Comparison of ENCODE assay signal across 10 mouse cellular contexts in the genomic region with DNA sequence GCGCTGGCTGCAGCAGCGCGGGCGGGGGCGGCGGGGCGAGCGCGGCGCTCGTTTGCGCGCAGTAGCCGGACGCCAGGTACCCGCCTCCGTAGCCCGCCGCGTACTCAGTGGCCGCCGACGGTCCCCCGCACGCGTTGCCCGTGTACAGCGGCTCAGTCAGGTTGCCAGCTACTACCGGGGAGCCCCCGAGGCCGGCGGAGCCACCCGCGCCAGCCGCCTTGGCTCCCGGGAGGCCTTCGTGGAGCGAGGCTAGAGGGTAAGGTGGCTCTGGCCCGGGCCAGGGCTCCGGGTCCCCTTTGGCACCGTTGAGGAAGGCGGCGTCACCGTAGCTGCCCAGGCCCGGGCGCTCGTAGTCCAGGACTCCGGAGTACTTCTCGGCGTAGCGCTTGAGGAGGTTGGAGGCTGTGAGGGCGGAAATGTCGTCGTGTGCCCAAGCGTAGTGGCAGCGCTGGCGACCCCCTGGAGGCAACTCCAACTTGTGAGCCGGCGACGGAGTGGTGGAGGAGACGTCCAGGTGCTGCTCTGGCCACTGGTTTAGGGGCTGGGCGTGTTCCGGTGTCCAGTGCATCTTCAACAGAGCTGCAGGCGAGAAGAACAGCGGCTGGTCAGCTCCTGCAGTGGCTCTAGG. TPM values are rescaled to one million over a fixed set of nuclear protein-coding genes. Genes with fewer than 3 reads are reported as not detected.
DNase-seq lines count a peak whose midpoint lies in the region; ATAC-seq and TF ChIP-seq lines count a peak whose summit lies in the region.
"Had no signal": no experiment of that assay in that cellular context is flagged by ENCODE, and none has a peak within 500 bp of the region (broad histone marks: within the 10 kb centered on the region; RNA-seq: fewer than 3 reads in every experiment).

No protein-coding gene starts in this region.

- ATAC-seq in kidney, embryonic 16.5 days (ENCODE audit: low FRiP score, low TSS enrichment), result no peak
- ATAC-seq in embryonic facial prominence, embryonic 15.5 days (ENCODE audit: insufficient number of reproducible peaks, low FRiP score, low TSS enrichment, low read depth), result no peak
- no peak for ATAC-seq in intestine, postnatal 0 days
- no peak for ATAC-seq in neural tube, embryonic 12.5 days (ENCODE audit: low FRiP score, low read depth)

- peaks cover 50% of the 10 kb centered on the region for H3K27me3 ChIP-seq in kidney, embryonic 16.5 days (ENCODE audit: insufficient read depth, low read length)
- peaks cover 57% of the 10 kb centered on the region for H3K27me3 ChIP-seq in embryonic facial prominence, embryonic 15.5 days
- H3K27me3 ChIP-seq in intestine, postnatal 0 days (replicated peaks; ENCODE audit: control insufficient read depth, insufficient read depth, low read length), result peaks cover 46% of the 10 kb centered on the region
- H3K27me3 ChIP-seq in neural tube, embryonic 12.5 days (replicated peaks), result peaks cover 43% of the 10 kb centered on the region

- no peak for DNase-seq in kidney, adult 8-10 months
- no peak for DNase-seq in cerebellum, postnatal 14 days
- no peak for DNase-seq in cerebellum, adult 8-10 months
- no peak for DNase-seq in cerebellum, adult 18-20 months
- DNase-seq: kidney, adult 18-20 months had no signal

- peaks cover 16% of the 10 kb centered on the region for H3K4me1 ChIP-seq in kidney, embryonic 16.5 days (ENCODE audit: insufficient read depth, low read length)
- H3K4me1 ChIP-seq in embryonic facial prominence, embryonic 15.5 days, result peaks cover 18% of the 10 kb centered on the region
- H3K4me1 ChIP-seq in intestine, postnatal 0 days (replicated peaks; ENCODE audit: control insufficient read depth, insufficient read depth, low read length), result no peaks in the 10 kb centered on the region
- peaks cover 31% of the 10 kb centered on the region for H3K4me1 ChIP-seq in neural tube, embryonic 12.5 days

- no peak for TF ChIP-seq CTCF in intestine, postnatal 0 days (IDR thresholded peaks at IDR 0.05; ENCODE audit: low read depth)

- peak overlapping the region; percentile 67 for H3K4me2 ChIP-seq in kidney, embryonic 16.5 days (replicated peaks; ENCODE audit: low read depth, low read length)
- H3K4me2 ChIP-seq in embryonic facial prominence, embryonic 15.5 days (replicated peaks), result peak overlapping the region; percentile 76
- peak overlapping the region; percentile 63 for H3K4me2 ChIP-seq in intestine, postnatal 0 days (replicated peaks; ENCODE audit: low read depth)
- peak overlapping the region; percentile 59 for H3K4me2 ChIP-seq in neural tube, embryonic 12.5 days (replicated peaks)

- H3K9ac ChIP-seq in kidney, embryonic 16.5 days (replicated peaks; ENCODE audit: low read length), result peak overlapping the region; percentile 49; the same call in 1 of the 2 replicates
- H3K9ac ChIP-seq in embryonic facial prominence, embryonic 15.5 days, result peak overlapping the region; percentile 18
- peak overlapping the region; percentile 26 for H3K9ac ChIP-seq in intestine, postnatal 0 days (ENCODE audit: low read depth, low read length)
- peak overlapping the region; percentile 51 for H3K9ac ChIP-seq in neural tube, embryonic 12.5 days

- H3K4me3 ChIP-seq in kidney, embryonic 16.5 days (ENCODE audit: low read length), result peak overlapping the region; percentile 44
- peak overlapping the region; percentile 46 for H3K4me3 ChIP-seq in embryonic facial prominence, embryonic 15.5 days (replicated peaks)
- H3K4me3 ChIP-seq in intestine, postnatal 0 days (ENCODE audit: low read depth, low read length), result peak overlapping the region; percentile 26; the same call in 1 of the 2 replicates
- H3K4me3 ChIP-seq in neural tube, embryonic 12.5 days, result peak overlapping the region; percentile 34
- H3K4me3 ChIP-seq: myocyte had no signal

- no peaks in the 10 kb centered on the region for H3K9me3 ChIP-seq in kidney, embryonic 16.5 days (ENCODE audit: low read length)
- no peaks in the 10 kb centered on the region for H3K9me3 ChIP-seq in embryonic facial prominence, embryonic 15.5 days (replicated peaks)
- H3K9me3 ChIP-seq in intestine, postnatal 0 days (ENCODE audit: control insufficient read depth), result no peaks in the 10 kb centered on the region
- H3K9me3 ChIP-seq in neural tube, embryonic 12.5 days, result no peaks in the 10 kb centered on the region

- H3K36me3 ChIP-seq in kidney, embryonic 16.5 days (ENCODE audit: insufficient read depth, low read length), result peaks cover 18% of the 10 kb centered on the region; the same call in 1 of the 2 replicates
- H3K36me3 ChIP-seq in embryonic facial prominence, embryonic 15.5 days, result 0 out of 2 replicates have a peak, but pooled peaks cover 4% of the 10 kb centered on the region
- H3K36me3 ChIP-seq in intestine, postnatal 0 days (ENCODE audit: control insufficient read depth, insufficient read depth), result peaks cover 3% of the 10 kb centered on the region; the same call in 1 of the 2 replicates
- H3K36me3 ChIP-seq in neural tube, embryonic 12.5 days, result peaks cover 10% of the 10 kb centered on the region; the same call in 1 of the 2 replicates

- no peak overlapping the region for H3K27ac ChIP-seq in kidney, embryonic 16.5 days (ENCODE audit: low read length)
- no peak overlapping the region for H3K27ac ChIP-seq in embryonic facial prominence, embryonic 15.5 days (replicated peaks)
- H3K27ac ChIP-seq in intestine, postnatal 0 days (ENCODE audit: low read depth, low read length), result no peak overlapping the region
- H3K27ac ChIP-seq in neural tube, embryonic 12.5 days, result no peak overlapping the region

- WGBS in kidney, embryonic 16.5 days, result 19% methylated on average over 61 of the region's 65 CpGs
- WGBS in embryonic facial prominence, embryonic 15.5 days, result 18% methylated on average over 59 of the region's 65 CpGs
- 48% methylated on average over 54 of the region's 65 CpGs for WGBS in intestine, postnatal 0 days
- WGBS in neural tube, embryonic 12.5 days, result 10% methylated on average over 52 of the region's 65 CpGs

RNA-seq across cellular contexts. Expression of gene Gm47841, which starts 6.7 kb away (rescaled TPM):
- polyA plus RNA-seq in kidney, embryonic 16.5 days (2015; fragmentation: Nextera tagmentation; extraction: Ambion mirVana), result not detected in 2 replicates
- polyA plus RNA-seq in embryonic facial prominence, embryonic 15.5 days (2015; fragmentation: Nextera tagmentation; extraction: Ambion mirVana), result not detected in 2 replicates
- polyA plus RNA-seq in intestine, postnatal 0 days (2015; fragmentation: Nextera tagmentation; extraction: Ambion mirVana), result not detected in 2 replicates
- not detected in 2 replicates for polyA plus RNA-seq in neural tube, embryonic 12.5 days (2016; fragmentation: Nextera tagmentation; extraction: Ambion mirVana)
- polyA plus RNA-seq: myocyte had no signal

RNA-seq across cellular contexts. Expression of gene Fignl2, which starts 24.4 kb away (rescaled TPM):
- polyA plus RNA-seq in kidney, embryonic 16.5 days (2015; fragmentation: Nextera tagmentation; extraction: Ambion mirVana), result 0.26 and 0.35 TPM in 2 replicates
- 0.19 and 0.21 TPM in 2 replicates for polyA plus RNA-seq in embryonic facial prominence, embryonic 15.5 days (2015; fragmentation: Nextera tagmentation; extraction: Ambion mirVana)
- polyA plus RNA-seq in intestine, postnatal 0 days (2015; fragmentation: Nextera tagmentation; extraction: Ambion mirVana), result 0.16 and 0.33 TPM in 2 replicates
- 0.55 and 0.84 TPM in 2 replicates for polyA plus RNA-seq in neural tube, embryonic 12.5 days (2016; fragmentation: Nextera tagmentation; extraction: Ambion mirVana)
